Mouse (Mus musculus) macrophage (primary cell): ENCODE measurements around the gene Tmem161a. TPM values are rescaled to one million over a fixed set of nuclear protein-coding genes. Genes with fewer than 3 reads are reported as not detected.

Experiments
- H3K27ac ChIP-seq: fragments of 350-480 bp; formaldehyde crosslinking; 2 replicates; pipeline ENCODE4 v1.9.0; 2021
- H3K36me3 ChIP-seq: fragments of 350-480 bp; formaldehyde crosslinking; 2 replicates; pipeline ENCODE4 v1.9.0; 2021; ENCODE audit errors: inconsistent target
- H3K4me3 ChIP-seq: fragments of 350-480 bp; formaldehyde crosslinking; 2 replicates; pipeline ENCODE4 v1.9.0; 2021; ENCODE audit errors: inconsistent target
- H3K79me2 ChIP-seq: fragments of 350-480 bp; formaldehyde crosslinking; 2 replicates; pipeline ENCODE4 v1.9.0; 2021; ENCODE audit errors: inconsistent target
- WGBS: methylation state at CpG from one replicate; pipeline ENCODE4 v1.1.7; 2026; ENCODE audit warnings: inconsistent platforms; ENCODE audit not compliant: missing documents; 5-methylcytosine and 5-hydroxymethylcytosine counted together
- polyA plus RNA-seq: library from polyadenylated mRNA; stranded (reverse); fragments of 250-400 nt; gene quantifications from 3 replicates; pipeline ENCODE4 v1.2.4, GENCODE M21; 2018; ENCODE audit warnings: inconsistent platforms
- total RNA-seq, 78 experiments: library from RNA; depleted of rRNA; stranded (reverse); fragments of 250-400 nt; gene quantifications; 1 replicate in 9 of 78; 2 replicates in 24 of 78; 3 replicates in 43 of 78; 4 replicates in 2 of 78; pipeline ENCODE4 v1.2.4; 2018; ENCODE audit warnings: inconsistent platforms in 56 of 78

Gene Tmem161a
- 10 to 100 TPM in 25 of 26 experiments, 1 to 10 TPM in 1; 9.9 to 65.4 (median 33.5) TPM for total RNA-seq (2018; cell fraction: chromatin; rRNA removed)
- 10 to 100 TPM; 10.4 to 21.1 (median 15.2) TPM for total RNA-seq (2018; cell fraction: cytosol; rRNA removed)
- 10 to 100 TPM; 12.1 to 51.8 (median 30.8) TPM for total RNA-seq (2018; cell fraction: nucleus; rRNA removed)
- polyA plus RNA-seq = 11.2 to 20.0 TPM (median 16.3 TPM) in 3 replicates

DNA sequence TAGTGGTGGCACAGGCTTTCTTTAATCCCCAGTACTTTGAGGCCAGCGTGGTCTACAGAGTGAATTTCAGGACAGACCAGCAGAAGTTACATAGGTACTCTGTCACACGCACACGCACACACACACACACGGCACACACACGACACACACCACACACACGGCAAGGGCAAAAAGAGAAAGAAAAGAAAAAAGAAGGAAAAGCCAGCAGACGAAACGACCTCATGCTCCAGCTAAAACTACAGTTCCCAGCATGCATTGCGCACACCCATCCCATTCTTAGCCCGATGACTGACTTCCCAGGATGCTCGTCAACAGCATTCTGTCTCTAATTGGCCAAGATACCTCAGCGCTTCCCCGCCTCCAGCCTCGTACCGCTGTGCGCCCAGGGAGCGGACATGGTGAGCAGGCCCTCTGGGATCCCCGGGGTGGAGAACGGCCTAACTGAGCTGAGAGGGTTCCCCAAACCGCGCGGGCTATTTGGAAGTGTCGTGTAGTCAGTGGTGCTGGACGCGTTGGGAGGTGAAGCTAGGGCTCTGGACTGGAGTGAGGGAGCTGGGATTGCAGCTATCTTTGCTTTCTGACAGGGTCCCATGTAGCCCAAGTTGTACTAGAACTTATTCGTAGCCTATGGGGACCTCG is at the start of gene Tmem161a:
TSS of gene Tmem161a (plus strand) at position 314 of the 639 bp plus-strand sequence.
- Histone ChIP-seq H3K36me3 (peaks cover 1% of the 10 kb centered on the region; the same call in 1 of the 2 replicates), H3K27ac (peak within 1 kb of the TSS; percentile 36), H3K4me3 (peak within 1 kb of the TSS; percentile 76), H3K79me2 (peaks cover 18% of the 10 kb centered on the region; the same call in 1 of the 2 replicates)
- 2% methylated on average over 26 of the region's 27 CpGs for WGBS

DNA sequence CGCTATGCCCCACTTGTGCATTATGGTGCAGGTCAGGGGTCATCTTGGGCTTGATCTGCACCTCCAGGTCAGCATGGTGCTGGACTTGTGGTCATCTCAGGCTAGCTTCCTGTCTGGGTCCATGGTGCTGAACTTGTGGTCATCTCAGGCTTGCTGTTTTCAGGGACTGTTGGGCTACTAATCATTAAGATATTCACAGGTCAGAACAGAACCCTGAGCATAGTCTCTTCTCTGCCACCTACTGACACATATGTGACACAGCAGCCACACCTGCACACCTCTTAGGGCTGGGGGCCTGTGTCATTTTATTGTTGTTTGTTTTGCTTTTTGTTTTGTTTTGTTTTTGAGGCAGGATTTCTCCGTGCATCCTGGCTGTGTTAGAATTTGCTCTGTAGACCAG is 49.3 kb upstream of the Tmem161a start:
- Histone ChIP-seq H3K36me3 (no peaks in the 10 kb centered on the region), H3K27ac (no peak overlapping the region), H3K79me2 (no peaks in the 10 kb centered on the region), H3K4me3 (no peak overlapping the region)
- 60% methylated on average over 2 of the region's 2 CpGs for WGBS

DNA sequence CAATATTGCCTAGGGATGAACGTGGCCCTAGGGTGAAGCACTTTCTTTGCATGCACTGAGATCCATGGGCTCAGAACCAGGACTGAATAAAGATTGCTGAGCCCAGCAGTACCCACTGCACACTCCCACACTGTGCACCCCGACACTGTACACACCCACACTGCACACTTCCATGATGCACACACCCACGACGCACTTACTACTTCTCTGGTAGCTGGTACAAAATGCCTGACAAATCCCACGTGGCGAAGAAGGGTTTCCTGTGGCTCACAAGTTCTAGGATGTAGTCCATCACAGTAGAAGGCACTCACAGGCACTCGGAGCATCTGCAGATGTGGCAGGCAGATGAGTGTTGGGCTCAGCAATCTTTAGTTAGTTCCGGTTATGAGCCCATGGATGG is 47.2 kb upstream of the Tmem161a start:
- no peaks in the 10 kb centered on the region for H3K79me2 ChIP-seq
- H3K27ac ChIP-seq = no peak overlapping the region
- H3K36me3 ChIP-seq = no peaks in the 10 kb centered on the region
- WGBS = 67% methylated on average over 8 of the region's 8 CpGs
- H3K4me3 ChIP-seq = no peak overlapping the region

DNA sequence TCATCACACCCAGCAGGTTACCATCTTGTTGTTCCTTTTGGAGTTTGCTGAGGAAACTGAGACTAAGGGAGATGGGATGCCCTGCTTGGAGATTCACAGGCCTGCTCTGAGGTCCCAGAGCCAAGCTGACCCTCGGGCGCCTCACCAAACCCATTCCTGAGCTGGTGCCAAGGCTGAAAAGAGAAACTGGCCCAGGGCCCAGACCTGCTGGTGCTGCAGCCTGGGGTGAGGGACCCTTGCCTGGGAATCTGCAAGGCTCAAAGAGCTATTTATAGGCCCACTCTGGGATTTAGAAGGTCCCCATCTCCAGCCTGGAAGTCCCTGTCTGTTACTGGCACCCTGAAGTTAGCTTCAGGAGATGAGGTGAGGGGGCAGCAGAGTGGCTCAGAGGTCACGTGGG is 43.7 kb upstream of the Tmem161a start:
- H3K4me3 ChIP-seq = no peak overlapping the region
- H3K79me2 ChIP-seq = peaks cover 22% of the 10 kb centered on the region
- no peak overlapping the region for H3K27ac ChIP-seq
- H3K36me3 ChIP-seq = peaks cover 2% of the 10 kb centered on the region
- 87% methylated on average over 3 of the region's 3 CpGs for WGBS

DNA sequence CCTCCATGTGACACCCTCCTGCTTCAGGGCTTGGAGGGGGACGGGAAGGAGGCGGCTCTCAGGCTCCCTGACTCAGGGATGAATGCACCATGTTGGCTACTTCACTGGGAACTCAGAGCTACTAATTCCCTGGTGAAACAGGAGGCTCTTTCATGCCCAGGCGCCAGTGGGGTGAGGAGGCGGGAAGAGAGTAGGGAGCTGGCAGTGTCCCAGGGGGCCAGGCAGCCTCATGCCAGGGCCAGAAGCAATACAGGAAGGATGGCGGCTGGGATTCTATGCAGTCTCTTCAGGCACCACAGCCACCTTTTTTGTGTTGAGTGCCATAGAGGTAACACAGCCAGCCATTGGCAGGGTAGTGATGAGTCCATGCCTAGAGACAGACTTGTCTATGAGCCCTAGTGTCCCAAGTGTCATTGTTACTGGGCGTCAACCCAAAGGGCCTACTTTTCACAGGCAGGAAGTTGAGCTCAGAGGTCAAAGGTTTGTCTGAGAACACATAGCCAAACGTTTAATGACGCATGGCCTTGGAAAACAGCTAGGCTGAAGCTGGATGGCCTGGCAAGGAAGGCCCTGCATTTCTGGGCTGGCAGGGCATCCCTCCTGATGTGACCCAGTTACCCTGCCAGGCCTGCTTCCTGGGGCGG is 42.7 kb upstream of the Tmem161a start:
- Histone ChIP-seq H3K79me2 (peaks cover 24% of the 10 kb centered on the region), H3K36me3 (peaks cover 12% of the 10 kb centered on the region), H3K4me3 (no peak overlapping the region), H3K27ac (no peak overlapping the region)
- 87% methylated on average over 9 of the region's 9 CpGs for WGBS

DNA sequence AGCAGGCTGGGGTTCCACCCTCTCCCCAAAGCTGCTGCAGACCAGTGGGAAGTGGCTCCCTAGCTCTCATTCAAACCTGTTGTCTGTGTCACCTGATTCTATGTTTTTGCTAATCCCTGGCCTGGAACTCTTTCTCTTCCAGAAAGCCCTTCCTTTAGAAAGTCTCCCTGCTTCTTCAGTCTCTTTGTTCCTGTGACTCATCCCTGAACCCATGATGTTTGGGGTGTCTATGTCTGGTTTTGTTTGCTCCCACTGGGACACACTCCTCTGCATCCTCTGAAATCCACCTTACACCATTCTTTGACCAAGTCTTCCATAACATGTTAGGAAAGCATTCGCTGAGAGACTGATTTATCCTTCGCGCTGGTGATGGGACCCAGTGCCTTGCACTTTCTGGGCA is 42.1 kb upstream of the Tmem161a start:
- H3K27ac ChIP-seq = no peak overlapping the region
- 93% methylated on average over 3 of the region's 3 CpGs for WGBS
- H3K36me3 ChIP-seq = peaks cover 18% of the 10 kb centered on the region
- peaks cover 24% of the 10 kb centered on the region for H3K79me2 ChIP-seq
- H3K4me3 ChIP-seq = no peak overlapping the region

DNA sequence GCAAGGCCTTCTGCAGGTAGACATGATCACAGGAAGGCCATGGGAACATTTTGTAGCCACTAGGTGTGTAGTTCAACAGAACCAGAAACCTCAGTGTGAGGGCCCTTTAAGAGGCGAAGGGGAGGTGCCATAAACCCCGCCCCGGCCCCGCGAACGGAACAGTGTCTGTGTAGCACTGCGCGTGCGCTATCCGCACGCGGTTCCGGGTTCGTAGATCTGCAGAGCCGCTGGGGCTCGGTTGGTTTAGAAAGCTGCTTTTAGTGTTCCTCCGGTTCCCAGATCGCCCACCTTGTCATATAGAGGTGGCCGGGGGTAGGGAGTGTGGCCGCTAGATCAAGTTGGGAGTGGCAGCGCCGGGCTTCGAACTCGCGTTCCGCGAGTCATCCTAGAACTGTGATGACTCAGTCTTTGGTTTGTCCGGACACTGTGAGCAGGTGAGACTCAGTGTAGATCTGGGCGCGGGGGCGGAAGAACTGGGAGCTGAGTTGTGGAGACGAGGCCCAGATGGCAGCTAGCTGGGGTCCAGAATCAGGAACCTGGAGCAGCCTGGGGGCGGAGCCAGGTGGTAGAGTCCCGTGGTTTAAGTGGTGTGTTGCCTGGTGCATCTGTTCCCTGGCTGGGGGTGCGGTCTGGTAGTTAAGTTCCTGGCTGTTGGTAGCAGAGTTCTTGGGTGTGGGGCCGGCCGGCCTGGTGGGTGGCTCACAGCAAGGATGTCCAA is 40.8 kb upstream of the Tmem161a start, which contains the start of gene Nr2c2ap:
TSS of gene Nr2c2ap (plus strand) at position 168 of the 718 bp plus-strand sequence.
- H3K36me3 ChIP-seq = peaks cover 30% of the 10 kb centered on the region
- peaks cover 24% of the 10 kb centered on the region for H3K79me2 ChIP-seq
- peak within 1 kb of the TSS; percentile 72 for H3K27ac ChIP-seq
- WGBS = 0% methylated on average over 37 of the region's 37 CpGs
- peak within 1 kb of the TSS; percentile 98 for H3K4me3 ChIP-seq

DNA sequence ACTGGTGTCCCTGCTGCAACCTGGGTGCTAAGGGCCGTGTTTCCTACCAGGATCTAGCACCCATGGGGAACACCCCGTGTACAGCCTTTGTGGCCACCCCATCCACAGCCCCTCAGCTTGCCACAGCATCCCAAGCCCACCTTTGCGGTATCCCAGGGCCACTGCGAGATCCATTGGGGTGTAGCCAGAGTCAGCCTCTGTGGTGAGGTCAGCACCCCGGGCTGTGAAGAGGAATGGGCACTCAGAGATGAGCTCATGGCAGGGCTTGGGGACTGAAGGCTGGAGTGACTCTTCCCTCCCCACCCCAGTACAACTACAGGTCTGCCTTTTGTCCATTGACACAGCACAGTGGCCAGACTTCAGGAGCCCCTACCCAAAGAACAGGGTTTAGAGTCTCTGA is 38.1 kb upstream of the Tmem161a start:
- peaks cover 34% of the 10 kb centered on the region for H3K36me3 ChIP-seq
- 99% methylated on average over 5 of the region's 5 CpGs for WGBS

DNA sequence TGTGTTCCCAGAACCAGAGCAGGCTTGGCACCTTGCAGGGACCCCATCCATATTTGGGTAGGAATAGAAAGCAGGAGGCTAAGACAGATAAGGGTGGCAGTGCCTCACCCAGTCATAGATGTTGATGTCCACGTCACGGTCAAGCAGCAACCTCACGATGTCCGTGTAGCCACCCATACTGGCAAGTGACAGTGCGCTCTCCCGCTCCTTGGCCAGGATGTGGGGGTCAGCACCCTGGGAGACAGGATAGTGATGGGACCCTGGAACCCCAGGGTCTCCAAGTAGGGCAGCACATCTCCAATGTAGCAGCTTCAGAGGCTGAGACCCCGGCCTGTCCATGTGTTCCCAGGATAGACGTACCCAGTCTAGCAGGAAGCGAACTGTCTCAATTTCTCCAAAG is 37.2 kb upstream of the Tmem161a start:
- no peak overlapping the region for H3K4me3 ChIP-seq
- WGBS = 93% methylated on average over 7 of the region's 9 CpGs
- H3K27ac ChIP-seq = no peak overlapping the region
- H3K79me2 ChIP-seq = peaks cover 25% of the 10 kb centered on the region
- H3K36me3 ChIP-seq = peaks cover 34% of the 10 kb centered on the region

More for the DNA sequence above, 38.1 kb upstream of the Tmem161a start:
- Histone ChIP-seq H3K27ac (no peak overlapping the region), H3K79me2 (peaks cover 24% of the 10 kb centered on the region), H3K4me3 (no peak overlapping the region)

DNA sequence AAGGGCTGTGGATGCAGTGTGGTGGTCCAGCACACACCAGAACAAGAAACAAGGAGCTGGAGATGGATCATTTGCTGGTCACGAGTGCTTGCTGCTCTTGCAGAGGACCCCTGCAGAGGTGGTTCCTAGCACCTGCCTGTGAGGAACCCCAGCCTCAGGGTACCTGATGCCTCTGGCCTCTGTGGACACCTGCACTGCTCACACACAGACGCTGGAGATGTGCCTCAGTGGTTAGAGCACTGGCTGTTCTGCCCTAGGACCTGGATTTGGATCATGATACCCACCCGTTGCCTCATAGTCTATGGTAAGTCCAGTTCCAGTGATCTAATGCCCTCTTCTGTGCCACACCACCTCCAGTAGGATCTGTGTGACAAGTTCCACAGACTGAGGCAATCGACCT is 35.6 kb upstream of the Tmem161a start:
- Histone ChIP-seq H3K79me2 (peaks cover 34% of the 10 kb centered on the region), H3K36me3 (peaks cover 34% of the 10 kb centered on the region), H3K4me3 (no peak overlapping the region), H3K27ac (no peak overlapping the region)
- 92% methylated on average over 4 of the region's 4 CpGs for WGBS

DNA sequence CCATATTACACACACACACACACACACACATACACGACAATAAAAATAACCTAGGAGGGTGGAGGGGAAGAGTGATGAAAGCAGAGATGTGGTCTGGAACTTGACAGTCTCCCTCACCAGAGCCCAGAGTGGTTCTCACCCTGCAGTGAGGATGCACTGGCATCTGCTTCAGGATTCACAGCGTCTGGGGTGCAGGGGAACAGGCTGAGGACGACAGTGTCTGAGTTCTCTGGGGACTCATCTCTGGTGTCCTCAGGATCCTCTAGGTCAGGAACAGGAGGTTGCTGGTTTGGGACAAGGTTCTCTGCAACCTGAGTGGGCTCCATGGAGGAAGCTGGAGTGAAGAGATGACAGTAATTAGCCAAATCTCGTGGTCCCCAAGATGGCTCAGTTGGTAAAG is 34.3 kb upstream of the Tmem161a start:
- 81% methylated on average over 3 of the region's 4 CpGs for WGBS
- H3K79me2 ChIP-seq = peaks cover 21% of the 10 kb centered on the region
- peaks cover 43% of the 10 kb centered on the region for H3K36me3 ChIP-seq
- no peak overlapping the region; the same call in 1 of the 2 replicates for H3K4me3 ChIP-seq
- H3K27ac ChIP-seq = no peak overlapping the region

DNA sequence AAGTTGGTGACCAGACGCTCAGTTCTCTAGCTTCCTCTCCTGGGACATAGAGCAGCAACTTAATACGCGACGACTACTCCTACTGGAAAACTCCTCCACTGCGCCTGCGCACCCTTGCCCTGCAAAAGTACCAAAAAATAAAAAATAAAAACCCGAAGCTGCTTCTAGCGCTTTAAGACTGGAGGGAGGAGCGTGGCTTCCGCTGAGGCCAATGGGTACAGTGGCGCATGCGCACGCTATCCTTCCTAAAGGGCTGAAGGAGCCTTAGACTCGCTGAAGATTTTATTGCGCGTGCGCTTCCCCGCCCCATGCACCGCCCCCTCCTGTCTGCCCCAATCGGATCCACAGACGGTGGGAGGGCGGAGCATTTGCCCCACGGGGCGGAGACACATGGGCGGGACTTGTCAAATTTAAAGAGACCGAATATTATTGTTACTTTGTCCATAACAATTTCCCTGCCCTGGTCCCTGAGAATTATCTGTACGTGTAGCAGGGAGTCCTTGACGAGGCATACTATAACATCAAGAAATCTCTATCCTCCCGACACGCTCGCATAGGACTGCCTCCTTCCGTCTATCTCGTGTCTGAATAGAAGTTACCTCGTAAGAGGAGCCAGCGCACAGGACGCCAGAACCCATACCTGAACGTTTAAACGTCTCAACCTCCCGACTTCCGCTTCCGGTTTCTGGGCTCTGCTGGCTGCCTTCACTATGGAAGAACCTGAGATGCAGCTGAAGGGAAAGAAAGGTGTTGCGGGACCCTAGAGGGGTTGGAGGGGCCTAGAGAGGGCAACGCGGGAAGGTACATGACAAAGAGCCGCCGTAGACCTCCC is 32.9 kb upstream of the Tmem161a start, which contains the start of the genes Rfxank, Borcs8 and Mef2b:
TSS of gene Rfxank (minus strand) at position 129 of the 832 bp plus-strand sequence.
TSS of gene Borcs8 (plus strand) at position 474 of the 832 bp plus-strand sequence.
TSS of gene Mef2b (plus strand) at position 686 of the 832 bp plus-strand sequence.
- H3K4me3 ChIP-seq = peak within 1 kb of the TSS; percentile 98
- under 1% methylated on average over 46 of the region's 46 CpGs for WGBS
- peaks cover 14% of the 10 kb centered on the region for H3K79me2 ChIP-seq
- peak within 1 kb of the TSS; percentile 52 for H3K27ac ChIP-seq
- peaks cover 43% of the 10 kb centered on the region; the same call in 1 of the 2 replicates for H3K36me3 ChIP-seq

DNA sequence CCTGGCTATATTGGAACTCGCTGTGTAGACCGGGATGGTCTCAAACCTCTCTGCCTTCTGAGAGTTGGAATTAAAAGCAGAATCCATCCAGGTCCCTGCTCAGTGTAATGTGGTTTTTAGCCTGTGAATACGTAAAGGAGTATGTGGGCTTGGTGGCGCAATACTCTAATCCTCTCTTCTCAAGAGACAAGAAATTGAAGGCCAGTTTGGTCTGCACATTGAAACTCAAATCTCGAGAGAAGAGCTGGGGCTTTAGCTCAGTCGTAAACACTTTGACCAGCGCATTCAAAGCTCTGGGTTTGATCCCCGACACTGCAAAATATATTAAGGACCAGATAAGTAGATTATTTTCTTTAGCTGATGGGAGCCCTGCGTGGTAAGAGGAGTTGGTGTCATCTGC is 32.2 kb upstream of the Tmem161a start:
- Histone ChIP-seq H3K27ac (peak overlapping the region; percentile 52), H3K79me2 (peaks cover 14% of the 10 kb centered on the region), H3K4me3 (peak overlapping the region; percentile 98), H3K36me3 (peaks cover 43% of the 10 kb centered on the region; the same call in 1 of the 2 replicates)
- 3% methylated on average over 9 of the region's 9 CpGs for WGBS
